Mouse (Mus musculus) kidney, adult 2 months (tissue): ENCODE results near the gene Dennd4a. TPM values are rescaled to one million over a fixed set of nuclear protein-coding genes. Genes with fewer than 3 reads are reported as not detected.
"Not testable (repeated sequence)": the region's sequence is repeated elsewhere in the genome, so short reads cannot be mapped to it uniquely, and the experiment has no call there.

Experiments
- DNase-seq: peaks from one replicate; pipeline ENCODE4 v3.0.0; 2021
- H3K27ac ChIP-seq: fragments of 200-500 bp; 2 replicates; pipeline ENCODE4 v1.5.1; 2012; ENCODE audit warnings: low read depth, low read length, control low read depth, inconsistent platforms; ENCODE audit not compliant: insufficient read depth
- H3K27me3 ChIP-seq: fragments of 200-500 bp; replicated peaks from 2 replicates; pipeline ENCODE4 v1.6.1; 2012; ENCODE audit warnings: mild to moderate bottlenecking, moderate library complexity, low read length, inconsistent platforms; ENCODE audit not compliant: control insufficient read depth, insufficient read depth
- H3K36me3 ChIP-seq: fragments of 200-500 bp; 2 replicates; pipeline ENCODE4 v1.6.1; 2012; ENCODE audit warnings: mild to moderate bottlenecking, moderate library complexity, low read length, inconsistent platforms; ENCODE audit not compliant: control insufficient read depth, insufficient read depth
- H3K4me1 ChIP-seq: fragments of 200-500 bp; 2 replicates; pipeline ENCODE4 v1.6.1; 2011; ENCODE audit warnings: low read length; ENCODE audit not compliant: control insufficient read depth, insufficient read depth
- H3K4me3 ChIP-seq: fragments of 200-500 bp; 2 replicates; pipeline ENCODE4 v1.5.1; 2011; ENCODE audit warnings: mild to moderate bottlenecking, low read depth, low read length, control low read depth; ENCODE audit not compliant: insufficient read depth
- CTCF ChIP-seq: fragments of 200-500 bp; conservative IDR thresholded peaks from 2 replicates; pipeline ENCODE4 v1.5.1; 2011; ENCODE audit warnings: low read depth, mild to moderate bottlenecking, control low read depth, low read length, moderate library complexity, mixed read lengths; ENCODE audit not compliant: insufficient read depth, insufficient read length
- POLR2A ChIP-seq: fragments of 200-500 bp; IDR thresholded peaks from one replicate; pipeline ENCODE4 v1.6.1; 2011; ENCODE audit warnings: low read depth, low read length, control low read depth
- WGBS: fragments of 180-500 bp; shearing (Covaris S2); methylation state at CpG from one replicate; pipeline ENCODE4 v1.1.7; 2018; 5-methylcytosine and 5-hydroxymethylcytosine counted together
- polyA plus RNA-seq: library from polyadenylated mRNA; depleted of rRNA; stranded (reverse); fragments of >200 nt; gene quantifications from 2 replicates; pipeline ENCODE4 v1.2.3, GENCODE M21; 2012

Gene Dennd4a
- polyA plus RNA-seq, 1 experiment: 5.1 TPM

DNA sequence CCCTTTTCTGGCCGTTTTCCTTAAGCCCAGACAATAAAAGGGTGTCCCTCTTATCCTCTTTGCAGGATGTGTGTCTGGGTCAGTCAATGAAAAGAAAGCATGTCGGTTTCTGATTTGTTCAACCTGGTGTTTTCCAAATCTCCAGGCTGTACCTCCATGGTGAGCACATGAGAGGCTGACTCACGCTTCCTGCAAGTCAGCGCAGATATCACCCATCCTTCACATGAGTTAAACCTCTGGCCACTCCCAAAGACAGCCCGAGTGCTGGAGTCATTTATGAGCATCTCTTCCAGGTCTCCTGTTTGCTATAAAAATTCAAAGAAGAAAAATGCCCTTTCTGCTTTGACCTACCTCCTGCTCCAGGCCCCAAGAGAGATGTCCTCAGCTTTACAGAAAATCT is 5.3 kb upstream of the Dennd4a start:
- 60% methylated on average over 5 of the region's 5 CpGs for WGBS
- no peak for DNase-seq
- Histone ChIP-seq H3K4me3 (no peak overlapping the region), H3K27me3 (no peaks in the 10 kb centered on the region), H3K4me1 (no peaks in the 10 kb centered on the region), H3K36me3 (no peaks in the 10 kb centered on the region), H3K27ac (no peak overlapping the region)
- TF ChIP-seq CTCF (no peak), POLR2A (no peak)

DNA sequence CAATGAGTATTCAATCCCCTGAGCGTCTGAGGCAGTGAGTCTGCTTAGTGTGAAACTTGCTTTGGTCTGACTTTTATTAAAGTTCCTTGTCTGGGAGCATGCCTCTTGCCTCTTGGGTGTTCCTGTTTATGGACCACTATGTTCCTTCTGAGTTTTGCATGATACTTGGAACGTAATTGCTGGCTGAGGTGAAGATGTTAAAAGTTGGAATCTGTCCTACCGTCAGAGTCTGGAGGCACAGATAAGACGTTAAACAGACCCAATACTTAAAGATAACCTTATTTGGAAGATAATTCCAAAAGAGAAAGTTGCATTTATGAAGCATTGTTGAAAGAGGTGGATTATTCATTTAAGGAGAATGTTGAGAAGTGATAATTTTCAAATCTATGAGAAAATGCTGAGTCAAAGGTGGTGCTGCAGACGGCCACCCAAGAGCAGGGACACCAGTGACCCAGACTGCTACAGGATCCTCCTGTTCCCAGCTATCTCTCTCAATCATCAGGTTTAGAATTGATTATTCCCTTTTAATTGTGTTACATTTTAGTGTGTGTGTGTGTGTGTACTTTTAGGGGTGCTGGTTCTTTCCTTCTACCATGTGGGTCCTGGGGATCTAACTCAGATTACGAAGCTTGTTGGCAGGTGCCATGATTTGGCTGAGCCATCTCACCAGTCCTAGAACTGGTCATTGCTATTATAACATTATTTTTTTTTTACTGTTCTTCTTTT is 4.6 kb upstream of the Dennd4a start:
- Histone ChIP-seq H3K4me3 (no peak overlapping the region), H3K27me3 (no peaks in the 10 kb centered on the region), H3K27ac (no peak overlapping the region), H3K4me1 (no peaks in the 10 kb centered on the region), H3K36me3 (no peaks in the 10 kb centered on the region)
- 81% methylated on average over 6 of the region's 6 CpGs for WGBS
- DNase-seq: no peak
- no peak for TF ChIP-seq POLR2A
- TF ChIP-seq CTCF: no peak

DNA sequence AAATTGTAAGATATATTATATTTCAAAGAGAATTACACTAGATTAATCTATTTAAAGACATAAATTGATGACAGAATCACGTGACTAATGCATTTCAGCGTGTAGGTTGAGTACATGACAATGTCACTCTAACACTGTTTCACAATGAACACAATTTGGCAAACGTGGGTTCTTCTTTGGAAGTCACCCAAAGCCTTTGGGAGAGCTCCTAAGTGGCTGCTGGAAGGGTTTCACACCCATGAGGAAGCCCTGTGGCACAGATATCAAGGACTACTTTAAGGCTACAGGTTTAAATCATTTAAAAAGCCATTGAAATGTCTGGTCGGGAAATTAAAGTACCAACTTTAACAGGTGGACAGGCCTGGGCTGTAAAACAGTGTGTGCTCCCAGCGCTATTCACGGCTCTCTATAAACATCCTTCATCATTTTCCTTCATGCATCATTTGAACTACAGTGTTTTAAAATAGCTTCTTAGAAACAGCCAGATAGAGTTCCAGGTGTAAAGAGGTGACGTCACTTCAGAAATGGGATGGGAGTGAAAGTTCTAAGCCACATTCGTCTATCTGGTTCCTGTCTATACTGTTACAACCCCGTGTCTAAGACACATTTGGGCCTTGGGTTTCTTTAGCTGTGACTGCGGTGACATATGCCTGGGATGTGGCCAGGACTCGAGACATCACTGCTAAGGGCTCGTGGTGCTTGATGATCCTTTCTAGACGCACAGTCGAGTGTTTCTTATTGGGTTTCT is 3.9 kb upstream of the Dennd4a start:
- WGBS: 73% methylated on average over 14 of the region's 14 CpGs
- H3K27me3 ChIP-seq: no peaks in the 10 kb centered on the region
- H3K27ac ChIP-seq: no peak overlapping the region
- TF ChIP-seq POLR2A: no peak
- no peak for TF ChIP-seq CTCF
- DNase-seq: no peak
- no peak overlapping the region for H3K4me3 ChIP-seq
- H3K4me1 ChIP-seq: no peaks in the 10 kb centered on the region; the same call in 1 of the 2 replicates
- H3K36me3 ChIP-seq: no peaks in the 10 kb centered on the region

DNA sequence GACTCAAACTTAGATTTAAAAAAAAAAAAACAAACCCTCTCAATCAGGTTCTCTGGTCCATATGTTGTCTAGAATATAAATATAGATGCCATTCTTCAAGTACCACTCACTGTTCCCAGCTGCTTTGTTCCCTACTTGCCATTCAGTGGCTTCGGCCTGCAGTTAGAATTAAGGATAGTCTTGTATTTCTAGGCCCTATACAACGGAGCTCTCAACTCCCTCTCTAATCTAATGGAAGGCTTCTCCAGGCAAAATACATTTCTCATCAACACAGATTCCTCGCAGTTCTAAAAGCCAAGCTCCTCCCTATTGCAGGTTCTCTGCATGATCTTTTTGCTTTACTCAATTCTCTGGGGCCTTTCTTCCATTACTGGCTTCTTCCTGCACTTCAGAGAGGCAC is 1.3 kb upstream of the Dennd4a start:
- no peak for DNase-seq
- H3K27me3 ChIP-seq: no peaks in the 10 kb centered on the region
- no peak for TF ChIP-seq POLR2A
- TF ChIP-seq CTCF: no peak
- no peaks in the 10 kb centered on the region for H3K36me3 ChIP-seq
- WGBS: 87% methylated on average over 3 of the region's 3 CpGs
- no peak overlapping the region for H3K4me3 ChIP-seq
- H3K4me1 ChIP-seq: no peaks in the 10 kb centered on the region; the same call in 1 of the 2 replicates
- no peak overlapping the region for H3K27ac ChIP-seq

DNA sequence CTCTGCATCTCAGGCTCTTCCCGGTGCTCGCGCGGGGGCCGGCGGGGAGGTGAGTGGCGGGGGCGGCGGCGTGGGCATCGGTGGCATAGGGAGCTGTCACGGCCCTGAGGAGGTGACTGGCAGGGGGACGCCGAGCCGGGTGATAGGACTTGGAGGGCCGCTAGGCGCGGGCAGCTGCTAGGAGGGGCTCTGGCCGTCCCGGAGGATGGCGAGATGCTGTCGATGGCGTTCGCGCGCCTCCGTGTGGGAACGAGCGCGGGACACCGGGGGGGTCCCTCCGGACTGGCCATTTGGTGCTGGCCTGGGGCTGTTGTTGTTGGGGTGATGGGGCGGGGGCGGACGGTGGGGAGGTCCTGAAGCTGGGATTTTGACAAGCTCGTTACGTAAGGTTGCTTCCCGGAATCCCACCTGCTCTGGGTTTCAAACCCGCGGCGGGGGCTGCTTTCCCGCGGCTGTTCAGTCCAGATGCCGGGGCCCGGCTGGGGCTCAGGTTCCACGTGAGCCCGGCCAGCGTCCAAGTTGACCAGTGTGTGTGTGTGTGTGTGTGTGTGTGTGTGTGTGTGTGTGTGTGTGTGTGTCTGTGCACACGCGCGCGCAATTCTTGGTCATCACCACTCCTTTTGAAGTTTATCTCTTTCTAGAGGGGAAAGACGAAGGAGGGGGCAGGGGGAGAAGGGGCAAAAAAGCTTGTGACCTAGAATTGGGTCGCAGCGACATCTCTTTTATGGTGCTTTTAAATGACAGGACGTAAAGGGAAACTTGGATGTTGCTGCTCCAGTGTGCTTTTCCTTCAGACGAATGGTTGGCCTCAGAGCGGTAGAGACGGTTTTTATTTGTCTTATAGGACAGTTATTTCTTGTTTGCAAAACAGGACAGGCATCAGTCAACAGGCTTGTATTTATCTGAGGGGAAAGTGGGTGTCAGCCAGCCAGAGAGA is 666 bp downstream of the Dennd4a start:
- TF ChIP-seq POLR2A (no peak), CTCF (0 out of 2 replicates have a peak, but pooled peaks have one; percentile 4)
- Histone ChIP-seq H3K4me1 (no peaks in the 10 kb centered on the region; the same call in 1 of the 2 replicates), H3K36me3 (no peaks in the 10 kb centered on the region), H3K27me3 (no peaks in the 10 kb centered on the region), H3K27ac (no peak overlapping the region), H3K4me3 (peak overlapping the region; percentile 89)
- 2% methylated on average over 59 of the region's 59 CpGs for WGBS
- DNase-seq: peak; percentile 74

DNA sequence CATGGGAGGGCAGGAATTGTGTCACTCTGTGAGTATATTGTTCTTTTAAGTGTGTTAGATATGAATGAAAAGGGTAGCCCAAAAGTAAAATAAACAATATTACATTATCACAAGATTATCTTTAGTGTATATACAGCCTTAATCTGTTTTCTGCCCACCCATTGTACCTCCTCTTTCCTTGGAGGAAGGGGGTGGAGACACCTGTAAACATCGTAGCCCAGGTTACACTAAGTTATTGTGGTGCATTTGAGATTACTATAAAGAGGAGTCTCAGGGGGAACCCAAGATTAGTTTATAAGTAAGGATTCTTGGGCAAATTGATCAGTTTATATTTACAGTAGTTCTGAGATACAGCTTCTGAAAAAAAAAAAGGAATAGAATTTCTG is 1.3 kb downstream of the Dennd4a start:
- Histone ChIP-seq H3K36me3 (no peaks in the 10 kb centered on the region), H3K27me3 (no peaks in the 10 kb centered on the region), H3K4me3 (no peak overlapping the region), H3K4me1 (no peaks in the 10 kb centered on the region; the same call in 1 of the 2 replicates), H3K27ac (no peak overlapping the region)
- 51% methylated on average over 1 of the region's 1 CpGs for WGBS
- no peak for DNase-seq
- TF ChIP-seq CTCF: no peak
- TF ChIP-seq POLR2A: no peak

DNA sequence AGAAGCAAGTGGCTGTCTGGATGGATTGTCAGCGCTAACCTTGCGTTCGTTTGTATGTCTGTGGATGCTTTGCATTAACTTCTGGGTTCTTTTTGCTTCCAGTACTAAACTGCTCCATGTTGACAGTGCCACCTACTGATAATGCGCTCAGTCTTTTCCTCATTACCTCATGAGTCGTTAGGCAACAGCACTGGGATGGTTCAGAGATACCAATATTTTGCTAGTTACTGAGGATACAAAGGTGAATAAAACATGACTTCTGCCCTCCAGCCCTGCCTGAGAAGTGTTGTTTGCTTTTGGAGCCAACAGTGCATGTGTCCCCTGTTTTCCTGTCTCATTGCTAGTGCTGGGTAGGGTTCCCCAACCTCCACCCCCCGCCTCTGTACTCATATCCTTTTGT is 3.1 kb downstream of the Dennd4a start:
- Histone ChIP-seq H3K4me1 (no peaks in the 10 kb centered on the region; the same call in 1 of the 2 replicates), H3K27me3 (no peaks in the 10 kb centered on the region), H3K27ac (no peak overlapping the region), H3K36me3 (no peaks in the 10 kb centered on the region), H3K4me3 (no peak overlapping the region)
- TF ChIP-seq POLR2A: no peak
- no peak; the same call in 1 of the 2 replicates for TF ChIP-seq CTCF
- 84% methylated on average over 6 of the region's 6 CpGs for WGBS
- no peak for DNase-seq

DNA sequence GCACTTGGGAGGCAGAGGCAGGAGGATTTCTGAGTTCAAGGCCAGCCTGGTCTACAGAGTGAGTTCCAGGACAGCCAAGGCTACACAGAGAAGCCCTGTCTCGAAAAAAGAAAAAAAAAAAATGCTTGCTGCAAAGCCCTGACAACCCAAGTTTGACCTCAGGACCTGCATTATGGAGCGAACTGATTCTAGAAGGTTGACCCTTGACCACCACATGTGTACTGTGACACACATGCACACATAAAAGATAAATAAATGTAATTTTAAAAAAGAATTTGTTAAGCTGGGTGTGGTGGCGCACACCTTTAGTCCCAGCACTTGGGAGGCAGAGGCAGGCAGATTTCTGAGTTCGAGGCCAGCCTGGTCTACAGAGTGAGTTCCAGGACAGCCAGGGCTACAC is 8.5 kb downstream of the Dennd4a start:
- not testable (repeated sequence) for H3K36me3 ChIP-seq, H3K27ac ChIP-seq, H3K27me3 ChIP-seq, H3K4me3 ChIP-seq, H3K4me1 ChIP-seq, DNase-seq
- 90% methylated on average over 4 of the region's 4 CpGs for WGBS
